Mouse (Mus musculus) lung, embryonic 14.5 days (tissue): ENCODE results near the gene Bank1. TPM values are rescaled to one million over a fixed set of nuclear protein-coding genes. Genes with fewer than 3 reads are reported as not detected.
A peak's percentile ranks its signal among the peaks of the same experiment; 100 is the strongest.

Experiments used
- ATAC-seq: fragments of 200-750 bp; cut with Nextera tagmentation; 2 replicates; pipeline ENCODE4 v1.8.0; 2017; ENCODE audit warnings: mild to moderate bottlenecking, moderate TSS enrichment, moderate library complexity; ENCODE audit not compliant: insufficient read depth
- DNase-seq: peaks from one replicate; pipeline ENCODE4 v3.0.0-alpha.2; 2015
- H3K27ac ChIP-seq: fragments of 300-500 bp; sonication (generic); 2 replicates; pipeline ENCODE4 v1.5.1; 2014; ENCODE audit warnings: low read depth, mild to moderate bottlenecking, moderate library complexity
- H3K27me3 ChIP-seq: fragments of 300-500 bp; sonication (generic); 2 replicates; pipeline ENCODE4 v1.6.1; 2014; ENCODE audit warnings: low read length, control low read depth; ENCODE audit not compliant: insufficient read depth
- H3K36me3 ChIP-seq: fragments of 300-500 bp; sonication (generic); 2 replicates; pipeline ENCODE4 v1.6.1; 2014; ENCODE audit warnings: control low read depth; ENCODE audit not compliant: insufficient read depth
- H3K4me1 ChIP-seq: fragments of 300-500 bp; sonication (generic); 2 replicates; pipeline ENCODE4 v1.6.1; 2014; ENCODE audit warnings: antibody characterized with exemption, control low read depth; ENCODE audit not compliant: insufficient read depth
- H3K4me2 ChIP-seq: fragments of 300-500 bp; sonication (generic); 2 replicates; pipeline ENCODE4 v1.6.1; 2014; ENCODE audit warnings: mild to moderate bottlenecking
- H3K4me3 ChIP-seq: fragments of 300-500 bp; sonication (generic); 2 replicates; pipeline ENCODE4 v1.5.1; 2014; ENCODE audit warnings: low read depth, low read length
- H3K9ac ChIP-seq: fragments of 300-500 bp; sonication (generic); 2 replicates; pipeline ENCODE4 v1.6.1; 2014
- H3K9me3 ChIP-seq: fragments of 300-500 bp; sonication (generic); 2 replicates; pipeline ENCODE4 v1.6.1; 2016; ENCODE audit warnings: low read depth, low read length, control low read depth
- CTCF ChIP-seq: IDR thresholded peaks from 2 replicates; pipeline ENCODE4 v1.5.1; 2016; ENCODE audit warnings: antibody characterized with exemption, low read depth
- WGBS: fragments of 180-500 bp; shearing (Covaris S2); extraction: QIAGEN DNeasy Blood & Tissue Kit; methylation state at CpG from one replicate; pipeline ENCODE4 v1.1.7; 2014; 5-methylcytosine and 5-hydroxymethylcytosine counted together
- polyA plus RNA-seq: library from polyadenylated mRNA; unstranded; fragments of >200 nt; fragmentation: Nextera tagmentation; extraction: Ambion mirVana; gene quantifications from 2 replicates; pipeline ENCODE4 v1.2.1, GENCODE M21; 2014

The Bank1 gene
- polyA plus RNA-seq, 1 experiment from 2014 or later = 0.74 TPM

DNA sequence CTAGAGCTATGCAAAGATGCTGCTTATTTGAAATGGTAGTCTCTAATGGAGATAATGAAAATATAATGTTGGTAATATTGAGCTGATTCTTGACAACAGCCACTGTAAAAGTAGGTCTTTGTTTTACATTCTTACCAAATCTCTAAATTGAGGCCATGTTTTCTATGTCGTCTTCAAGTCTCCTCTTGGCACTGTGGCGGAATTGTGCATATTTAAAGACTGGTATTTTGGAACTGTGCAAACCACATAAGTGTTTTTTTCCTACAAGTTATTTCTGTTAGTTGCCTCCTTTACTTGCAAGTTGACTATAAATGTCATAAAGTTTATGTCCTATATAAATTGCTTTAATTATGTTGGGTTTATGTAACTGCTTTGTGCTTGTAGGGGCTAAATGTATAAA lies 280.5 kb downstream of the Bank1 start:
- H3K27ac ChIP-seq = no peak overlapping the region
- 78% methylated on average over 2 of the region's 2 CpGs for WGBS
- no peaks in the 10 kb centered on the region for H3K27me3 ChIP-seq
- no peak overlapping the region for H3K4me3 ChIP-seq
- ATAC-seq = peak; percentile 21; the same call in 1 of the 2 replicates
- no peaks in the 10 kb centered on the region; the same call in 1 of the 2 replicates for H3K9me3 ChIP-seq
- H3K4me2 ChIP-seq = no peak overlapping the region
- no peaks in the 10 kb centered on the region for H3K36me3 ChIP-seq
- DNase-seq = peak; percentile 15
- TF ChIP-seq CTCF = no peak
- H3K9ac ChIP-seq = no peak overlapping the region
- H3K4me1 ChIP-seq = no peaks in the 10 kb centered on the region

DNA sequence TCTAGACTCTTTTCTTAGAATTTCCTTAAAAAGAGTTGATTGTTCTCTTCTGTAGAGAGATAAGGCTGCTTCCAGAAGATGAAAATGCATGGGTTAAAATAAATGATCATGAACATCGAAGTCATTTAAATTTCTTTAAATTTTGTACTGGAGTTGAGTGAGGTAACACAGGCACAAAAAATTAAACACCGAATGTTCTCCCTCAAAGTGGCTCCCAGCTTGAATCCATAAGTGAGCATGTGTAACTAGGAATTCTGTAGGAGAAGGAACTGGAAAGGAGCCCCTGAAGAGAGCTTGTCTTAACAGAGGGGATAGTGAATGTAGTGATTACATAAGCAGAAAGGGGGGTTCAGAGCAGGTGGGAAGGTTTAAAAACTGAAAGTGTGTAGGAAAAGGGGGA lies 285.8 kb downstream of the Bank1 start:
- Histone ChIP-seq H3K9ac (no peak overlapping the region), H3K4me1 (no peaks in the 10 kb centered on the region), H3K4me3 (no peak overlapping the region), H3K4me2 (no peak overlapping the region), H3K27me3 (no peaks in the 10 kb centered on the region), H3K9me3 (no peaks in the 10 kb centered on the region; the same call in 1 of the 2 replicates), H3K27ac (no peak overlapping the region), H3K36me3 (no peaks in the 10 kb centered on the region)
- WGBS = 73% methylated on average over 2 of the region's 2 CpGs
- ATAC-seq (no peak), DNase-seq (no peak)
- no peak for TF ChIP-seq CTCF

DNA sequence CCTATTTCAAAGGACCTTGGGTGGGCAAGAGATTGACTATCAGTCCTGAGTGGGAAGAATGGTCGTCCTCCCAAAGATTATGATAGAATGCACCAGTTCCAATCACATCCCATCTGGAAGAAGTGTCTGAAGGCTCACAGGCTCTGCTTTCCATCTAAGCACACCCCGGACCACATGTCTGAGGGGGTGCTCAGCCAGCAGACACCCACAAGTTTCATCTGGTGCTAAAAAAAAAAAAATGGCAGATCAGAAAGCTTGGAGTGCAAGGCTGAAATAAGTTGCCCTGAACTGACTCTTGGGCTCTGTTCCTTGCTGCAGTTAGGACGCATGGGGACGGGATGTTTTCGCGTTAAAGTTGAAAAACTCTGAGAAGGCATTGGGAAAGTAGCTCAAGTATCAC lies 286.4 kb downstream of the Bank1 start:
- ATAC-seq (no peak; the same call in 1 of the 2 replicates), DNase-seq (peak; percentile 4)
- Histone ChIP-seq H3K9me3 (no peaks in the 10 kb centered on the region; the same call in 1 of the 2 replicates), H3K4me1 (no peaks in the 10 kb centered on the region), H3K27me3 (no peaks in the 10 kb centered on the region), H3K4me2 (no peak overlapping the region), H3K4me3 (no peak overlapping the region), H3K9ac (no peak overlapping the region), H3K27ac (no peak overlapping the region), H3K36me3 (no peaks in the 10 kb centered on the region)
- TF ChIP-seq CTCF = no peak
- 70% methylated on average over 6 of the region's 6 CpGs for WGBS

DNA sequence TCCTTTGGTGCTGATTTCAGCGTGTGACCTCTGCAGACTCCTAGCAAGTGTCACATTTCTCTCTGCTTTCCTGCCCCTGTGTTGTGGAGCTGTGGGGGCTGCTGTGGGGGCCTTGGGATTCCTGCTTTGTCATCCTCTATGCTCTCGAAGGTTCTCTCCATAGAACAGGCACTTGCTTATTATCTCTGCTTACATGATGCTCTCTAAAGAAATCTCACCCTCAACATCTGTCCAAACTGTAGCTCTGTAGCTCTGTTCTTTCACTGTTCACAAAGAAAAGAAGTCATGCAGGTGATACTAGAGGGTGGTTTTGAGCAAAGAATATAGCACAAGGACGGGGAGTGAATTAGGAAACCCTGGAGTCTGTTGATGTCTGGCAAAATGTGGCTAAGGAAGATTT lies 288.6 kb downstream of the Bank1 start:
- Histone ChIP-seq H3K36me3 (no peaks in the 10 kb centered on the region), H3K27me3 (no peaks in the 10 kb centered on the region), H3K27ac (no peak overlapping the region), H3K9me3 (no peaks in the 10 kb centered on the region), H3K9ac (no peak overlapping the region), H3K4me2 (no peak overlapping the region), H3K4me1 (no peaks in the 10 kb centered on the region), H3K4me3 (no peak overlapping the region)
- WGBS = 35% methylated on average over 3 of the region's 3 CpGs
- TF ChIP-seq CTCF = no peak
- no peak for ATAC-seq
- no peak for DNase-seq

DNA sequence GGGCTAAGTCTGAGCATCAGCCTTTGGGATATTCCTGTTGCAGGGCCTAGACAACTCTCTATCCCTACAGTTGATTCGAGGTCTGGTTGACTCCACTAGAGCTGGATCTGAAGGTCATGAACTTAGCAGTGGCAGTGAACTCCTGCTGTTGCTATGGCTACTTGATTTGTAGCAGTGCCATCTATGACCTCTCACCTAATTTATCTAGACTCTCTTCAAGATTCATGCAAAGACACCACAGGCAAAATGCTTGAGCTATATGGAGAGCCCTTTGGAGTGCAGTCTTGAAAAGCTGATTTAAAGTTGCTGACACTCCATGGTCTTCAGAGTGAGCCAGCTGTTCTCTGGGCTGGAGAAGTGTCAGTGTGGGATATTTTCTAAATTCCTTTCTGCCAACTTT lies 290.1 kb downstream of the Bank1 start:
- DNase-seq = peak; percentile 52
- Histone ChIP-seq H3K4me3 (no peak overlapping the region), H3K4me1 (no peaks in the 10 kb centered on the region), H3K9ac (no peak overlapping the region), H3K27me3 (no peaks in the 10 kb centered on the region), H3K4me2 (no peak overlapping the region), H3K36me3 (no peaks in the 10 kb centered on the region), H3K9me3 (no peaks in the 10 kb centered on the region), H3K27ac (no peak overlapping the region)
- peak; percentile 77; the same call in 1 of the 2 replicates for ATAC-seq
- no peak for TF ChIP-seq CTCF
- WGBS = 3% methylated on average over 1 of the region's 1 CpGs

DNA sequence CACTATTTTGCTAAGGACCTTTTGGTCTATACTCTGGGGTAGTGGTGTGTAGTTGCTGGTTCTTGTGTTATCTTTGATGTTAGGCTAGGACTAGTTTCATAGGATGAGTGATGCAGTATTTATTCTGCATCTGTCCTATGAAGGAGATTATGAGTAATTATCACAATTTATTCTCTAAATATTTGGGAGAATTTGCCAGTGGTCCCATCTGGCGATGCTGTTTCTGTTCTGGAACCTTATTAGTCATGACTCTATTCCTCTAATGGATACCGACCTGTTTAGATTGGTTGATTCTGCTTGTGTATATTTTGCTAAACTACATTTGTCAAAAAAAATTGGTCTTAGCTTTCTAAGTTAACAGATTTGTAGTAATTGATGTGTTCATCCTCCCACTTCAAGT lies 301.0 kb downstream of the Bank1 start:
- DNase-seq (no peak), ATAC-seq (no peak)
- TF ChIP-seq CTCF = no peak
- Histone ChIP-seq H3K27me3 (no peaks in the 10 kb centered on the region), H3K9ac (no peak overlapping the region), H3K9me3 (no peaks in the 10 kb centered on the region), H3K36me3 (no peaks in the 10 kb centered on the region), H3K4me3 (no peak overlapping the region), H3K4me2 (no peak overlapping the region), H3K4me1 (no peaks in the 10 kb centered on the region), H3K27ac (no peak overlapping the region)
- WGBS = 51% methylated on average over 2 of the region's 2 CpGs

DNA sequence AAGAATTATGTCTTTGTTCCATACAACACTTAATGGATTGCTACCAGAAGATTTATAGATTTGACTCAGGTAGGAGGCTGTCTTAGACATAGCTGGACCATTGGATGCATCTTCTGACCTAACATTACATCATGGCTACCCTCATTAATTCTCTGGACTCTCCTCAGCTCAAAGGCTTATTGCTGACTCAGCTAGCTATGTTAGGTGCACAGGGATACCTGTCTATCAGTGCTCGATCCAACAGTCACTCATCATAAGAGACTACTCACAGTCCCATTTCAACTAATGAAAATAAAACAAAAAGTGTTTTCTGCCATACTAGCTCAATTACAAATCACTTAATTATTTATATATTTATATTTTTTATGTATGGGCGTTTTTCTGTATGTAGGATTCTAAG lies 308.3 kb downstream of the Bank1 start:
- Histone ChIP-seq H3K4me1 (no peaks in the 10 kb centered on the region), H3K4me3 (no peak overlapping the region), H3K9ac (no peak overlapping the region), H3K4me2 (no peak overlapping the region), H3K36me3 (no peaks in the 10 kb centered on the region), H3K27ac (no peak overlapping the region), H3K9me3 (no peaks in the 10 kb centered on the region), H3K27me3 (no peaks in the 10 kb centered on the region)
- WGBS = 83% methylated on average over 2 of the region's 2 CpGs
- DNase-seq (no peak), ATAC-seq (no peak)
- no peak for TF ChIP-seq CTCF

DNA sequence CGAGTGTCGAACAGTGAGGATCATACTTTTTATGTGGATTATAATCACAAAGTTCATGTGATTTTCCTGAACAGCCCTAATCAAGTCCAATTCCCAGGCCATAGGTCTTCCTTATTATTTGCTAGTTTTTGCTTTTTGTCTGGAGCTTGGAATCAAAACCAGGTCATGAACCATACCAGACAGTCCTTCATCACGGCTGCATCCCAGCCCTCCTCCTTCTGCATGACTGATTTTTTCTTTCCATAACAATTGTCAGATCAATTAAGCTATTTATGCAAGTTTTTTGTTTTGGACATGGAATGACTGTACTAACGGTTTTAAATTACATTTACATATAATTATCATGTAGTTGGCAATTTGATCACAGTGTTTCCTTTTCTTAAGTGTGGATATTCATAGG lies 315.2 kb downstream of the Bank1 start:
- no peak overlapping the region for H3K9ac ChIP-seq
- H3K4me3 ChIP-seq = no peak overlapping the region
- no peak overlapping the region for H3K4me2 ChIP-seq
- 84% methylated on average over 4 of the region's 4 CpGs for WGBS
- TF ChIP-seq CTCF = no peak
- H3K4me1 ChIP-seq = 0 out of 2 replicates have a peak, but pooled peaks cover 6% of the 10 kb centered on the region
- no peaks in the 10 kb centered on the region for H3K27me3 ChIP-seq
- no peaks in the 10 kb centered on the region for H3K36me3 ChIP-seq
- ATAC-seq (no peak), DNase-seq (no peak)
- no peaks in the 10 kb centered on the region for H3K9me3 ChIP-seq
- no peak overlapping the region for H3K27ac ChIP-seq
